Mouse (Mus musculus) erythroblast, embryonic 14.5 days (primary cell): ENCODE data around the gene Il18rap. TPM values are rescaled to one million over a fixed set of nuclear protein-coding genes. Genes with fewer than 3 reads are reported as not detected.

ENCODE experiments used
- H3K27me3 ChIP-seq: 2 replicates; pipeline ENCODE4 v1.6.1; 2012; ENCODE audit warnings: inconsistent platforms; ENCODE audit not compliant: control insufficient read depth
- H3K36me3 ChIP-seq: 2 replicates; pipeline ENCODE4 v1.6.1; 2012; ENCODE audit warnings: mild to moderate bottlenecking, inconsistent platforms; ENCODE audit not compliant: control insufficient read depth
- H3K4me1 ChIP-seq: 2 replicates; pipeline ENCODE4 v1.6.1; 2012; ENCODE audit warnings: inconsistent platforms; ENCODE audit not compliant: control insufficient read depth
- H3K4me3 ChIP-seq: replicated peaks from 2 replicates; pipeline ENCODE3; 2012; ENCODE audit warnings: moderate library complexity, mild to moderate bottlenecking, inconsistent platforms
- H3K9me3 ChIP-seq: 2 replicates; pipeline ENCODE4 v1.6.1; 2012; ENCODE audit warnings: low read length, inconsistent platforms, mixed read lengths; ENCODE audit not compliant: control insufficient read depth
- GATA1 ChIP-seq: IDR thresholded peaks from 2 replicates; pipeline ENCODE4 v1.6.1; 2012; ENCODE audit warnings: low read length, inconsistent platforms, mixed read lengths
- TAL1 ChIP-seq: IDR thresholded peaks from 3 replicates; pipeline ENCODE4 v1.6.1; 2012; ENCODE audit warnings: low read length, inconsistent platforms, mixed read lengths
- polyA plus RNA-seq: library from polyadenylated mRNA; stranded (reverse); fragments of >175 nt; gene quantifications from 2 replicates; pipeline ENCODE4 v1.2.3, GENCODE M21; 2012

Gene Il18rap
- polyA plus RNA-seq, 1 experiment, result 0.01 TPM

DNA sequence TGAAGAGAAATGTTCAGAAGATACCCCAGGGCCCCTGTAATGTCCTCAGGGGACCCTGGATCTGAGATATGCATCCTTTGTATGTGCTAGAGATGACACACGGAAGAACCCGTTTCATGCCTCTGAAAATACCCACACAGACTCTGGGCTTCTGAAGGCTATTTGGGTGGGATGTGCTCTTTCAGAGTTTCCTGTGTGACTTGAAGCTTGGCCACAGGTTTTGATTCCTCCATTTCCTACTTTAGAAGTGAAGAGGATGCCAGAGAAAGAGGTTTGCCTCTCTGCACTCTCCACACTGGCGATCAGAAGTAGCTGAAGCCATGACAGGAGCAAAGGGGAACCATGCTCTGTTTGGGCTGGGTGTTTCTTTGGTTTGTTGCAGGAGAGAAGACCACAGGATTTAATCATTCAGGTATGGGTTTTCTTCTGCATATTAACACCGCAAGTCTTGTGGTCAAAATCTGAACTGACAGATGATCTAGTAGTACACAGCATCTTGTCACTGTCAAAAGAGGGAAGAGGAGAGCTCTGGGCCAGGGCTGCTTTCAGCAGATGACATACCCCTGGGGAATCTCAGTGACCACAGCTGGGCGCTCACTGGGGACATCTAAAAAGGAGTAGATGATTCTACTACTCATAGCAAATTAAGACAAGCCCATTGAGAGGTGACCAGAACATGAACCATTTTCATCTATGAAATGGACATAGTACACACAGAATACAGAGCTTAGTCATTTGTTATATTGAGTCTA, 9.0 kb downstream of the Il18rap start:
- Histone ChIP-seq H3K9me3 (no peaks in the 10 kb centered on the region), H3K27me3 (no peaks in the 10 kb centered on the region), H3K4me3 (no peak overlapping the region), H3K4me1 (no peaks in the 10 kb centered on the region), H3K36me3 (no peaks in the 10 kb centered on the region)
- TF ChIP-seq GATA1, result no peak

DNA sequence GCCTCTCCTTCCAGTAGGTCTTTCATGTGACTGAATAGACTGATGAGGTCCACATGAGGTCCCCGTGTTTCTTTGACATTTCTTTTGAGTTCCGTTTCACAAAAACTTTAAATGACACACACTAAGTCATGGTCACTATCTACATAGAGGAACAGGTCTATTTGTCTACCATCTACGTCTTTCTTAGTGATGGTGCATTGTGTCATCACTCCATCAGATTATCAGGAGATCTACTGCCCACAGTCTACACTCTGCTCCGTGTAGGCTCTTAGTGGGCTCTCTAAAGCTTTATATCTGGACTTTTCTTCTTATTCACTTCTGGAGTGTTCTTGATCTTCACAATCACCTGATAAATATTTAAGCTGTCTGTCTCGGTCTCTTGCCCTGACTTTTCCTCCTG, 14.1 kb downstream of the Il18rap start:
- Histone ChIP-seq H3K27me3 (no peaks in the 10 kb centered on the region), H3K9me3 (no peaks in the 10 kb centered on the region), H3K4me1 (no peaks in the 10 kb centered on the region), H3K4me3 (no peak overlapping the region), H3K36me3 (no peaks in the 10 kb centered on the region)
- TF ChIP-seq TAL1, result no peak
- no peak for TF ChIP-seq GATA1

DNA sequence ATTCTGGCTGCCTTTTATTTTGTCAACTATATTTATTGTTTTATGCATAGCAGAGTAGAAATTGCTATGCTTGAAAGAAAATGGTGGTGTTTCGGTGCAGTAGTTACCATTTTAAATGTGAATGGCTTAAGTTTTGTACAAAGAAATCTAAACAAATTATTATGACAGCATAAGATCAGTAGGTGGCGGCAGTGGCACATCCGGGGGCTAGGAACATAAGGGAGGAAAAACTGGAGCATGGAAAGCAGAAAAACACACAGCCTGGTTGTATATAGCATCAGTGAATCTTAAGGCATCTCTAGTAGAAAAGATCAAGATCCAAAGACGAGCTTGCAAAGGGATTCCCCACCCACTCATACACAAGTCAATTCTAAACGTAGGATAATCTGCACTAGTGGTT, 22.4 kb downstream of the Il18rap start:
- Histone ChIP-seq H3K27me3 (no peaks in the 10 kb centered on the region), H3K36me3 (no peaks in the 10 kb centered on the region), H3K9me3 (no peaks in the 10 kb centered on the region), H3K4me3 (no peak overlapping the region), H3K4me1 (no peaks in the 10 kb centered on the region)
- TF ChIP-seq TAL1, result no peak
- no peak for TF ChIP-seq GATA1

DNA sequence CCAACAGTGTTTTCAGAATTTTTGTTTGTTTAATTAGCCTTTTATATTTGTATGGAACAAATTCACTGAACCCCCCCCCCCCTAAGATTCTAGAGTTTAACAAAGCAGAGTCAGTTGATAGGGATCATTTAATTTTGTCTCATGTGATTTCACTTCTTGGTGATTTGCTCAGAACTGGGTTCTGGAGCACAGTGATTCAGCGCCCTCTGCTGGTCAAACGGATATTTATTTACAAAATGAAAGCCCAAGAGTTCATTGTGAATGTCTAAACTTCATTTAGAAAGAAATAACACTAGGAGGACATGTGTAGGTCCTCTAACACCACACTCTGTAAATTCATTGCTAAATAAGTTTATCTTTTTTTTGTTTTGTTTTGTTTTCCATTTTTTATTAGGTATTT, 29.5 kb downstream of the Il18rap start:
- H3K27me3 ChIP-seq, result no peaks in the 10 kb centered on the region
- no peak for TF ChIP-seq TAL1
- TF ChIP-seq GATA1, result no peak
- no peak overlapping the region for H3K4me3 ChIP-seq
- H3K4me1 ChIP-seq, result no peaks in the 10 kb centered on the region
- no peaks in the 10 kb centered on the region for H3K36me3 ChIP-seq
- no peaks in the 10 kb centered on the region for H3K9me3 ChIP-seq

DNA sequence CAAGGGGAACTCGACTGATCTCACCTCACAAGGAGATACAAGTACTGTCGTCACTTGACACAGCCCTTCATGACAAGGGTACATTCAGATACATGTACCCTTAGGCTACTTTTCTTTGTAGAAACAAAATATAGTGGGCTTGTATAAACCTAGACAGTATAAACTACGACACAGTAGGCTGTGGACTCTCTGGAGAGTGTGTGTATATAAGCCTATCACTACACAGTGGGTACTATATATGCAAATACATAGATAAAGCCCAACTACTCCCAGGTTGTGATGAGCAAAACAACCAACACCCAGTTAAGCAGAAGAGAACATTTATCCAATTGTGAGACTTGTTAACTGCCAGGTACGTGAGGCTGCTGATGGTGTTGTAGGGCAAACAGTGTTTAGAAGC, 31.5 kb downstream of the Il18rap start:
- TF ChIP-seq GATA1, result no peak
- no peak for TF ChIP-seq TAL1
- H3K27me3 ChIP-seq, result no peaks in the 10 kb centered on the region
- no peak overlapping the region for H3K4me3 ChIP-seq
- no peaks in the 10 kb centered on the region for H3K9me3 ChIP-seq
- no peaks in the 10 kb centered on the region for H3K4me1 ChIP-seq
- H3K36me3 ChIP-seq, result no peaks in the 10 kb centered on the region

DNA sequence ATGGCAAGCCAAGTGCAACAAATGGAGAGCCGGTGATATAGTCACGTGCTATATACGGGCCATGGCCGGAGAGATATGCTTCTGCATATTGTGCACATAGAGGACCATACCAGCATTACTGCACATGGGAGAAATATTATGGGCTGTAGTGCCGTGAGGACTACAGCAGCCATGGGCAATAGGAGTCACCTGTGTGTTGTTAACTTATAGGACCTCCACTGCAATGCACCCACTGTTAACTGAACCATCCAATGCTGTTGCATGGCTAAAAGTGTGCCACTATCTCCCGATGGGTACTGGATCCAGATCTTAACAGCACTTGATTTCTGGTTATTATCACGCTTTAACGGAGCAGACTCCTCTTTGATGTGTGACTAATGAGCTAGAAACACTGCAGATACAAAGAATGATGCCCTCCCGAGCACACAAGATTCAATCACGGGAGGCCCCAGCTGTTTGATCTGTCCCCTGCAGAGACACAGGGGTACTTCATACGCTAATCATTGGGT, 32.0 kb downstream of the Il18rap start:
- Histone ChIP-seq H3K27me3 (no peaks in the 10 kb centered on the region), H3K4me1 (no peaks in the 10 kb centered on the region), H3K9me3 (no peaks in the 10 kb centered on the region), H3K36me3 (no peaks in the 10 kb centered on the region), H3K4me3 (no peak overlapping the region)
- TF ChIP-seq TAL1, result no peak
- TF ChIP-seq GATA1, result no peak

DNA sequence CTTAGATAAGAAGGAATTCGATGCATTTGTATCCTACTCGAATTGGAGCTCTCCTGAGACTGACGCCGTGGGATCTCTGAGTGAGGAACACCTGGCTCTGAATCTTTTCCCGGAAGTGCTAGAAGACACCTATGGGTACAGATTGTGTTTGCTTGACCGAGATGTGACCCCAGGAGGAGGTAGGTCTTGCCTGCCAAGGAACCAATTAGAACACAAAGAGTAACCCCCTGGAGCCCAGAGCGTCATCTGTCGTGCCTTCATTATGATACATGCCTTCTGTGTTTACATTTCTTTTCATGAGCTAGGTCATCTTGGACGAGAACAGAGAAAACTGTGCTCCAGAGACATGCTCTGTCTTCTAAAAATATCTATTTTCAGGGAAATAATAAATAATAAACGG, 32.6 kb downstream of the Il18rap start:
- no peaks in the 10 kb centered on the region for H3K36me3 ChIP-seq
- H3K4me1 ChIP-seq, result no peaks in the 10 kb centered on the region
- H3K27me3 ChIP-seq, result no peaks in the 10 kb centered on the region
- TF ChIP-seq TAL1 (no peak), GATA1 (no peak)
- H3K9me3 ChIP-seq, result no peaks in the 10 kb centered on the region
- H3K4me3 ChIP-seq, result no peak overlapping the region

DNA sequence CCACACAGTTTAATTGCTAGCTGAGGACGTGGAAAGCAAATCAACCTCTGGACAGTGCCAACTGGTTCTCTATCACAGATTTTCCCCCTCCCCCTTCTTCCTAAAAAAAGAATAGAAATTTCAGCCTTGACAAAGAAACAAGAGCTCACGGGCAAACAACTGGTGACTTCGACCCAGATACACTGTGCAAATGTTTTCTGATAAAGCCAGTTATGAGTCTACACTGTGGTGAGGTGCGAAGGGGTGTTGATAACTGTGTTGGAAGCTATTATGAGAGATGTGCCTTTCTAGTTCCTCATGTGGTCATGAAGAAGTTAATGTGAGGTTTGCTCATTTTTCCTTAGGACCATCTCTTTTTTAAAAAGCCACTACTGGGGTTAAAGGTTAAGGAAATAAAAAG, 54.2 kb downstream of the Il18rap start:
- Histone ChIP-seq H3K36me3 (no peaks in the 10 kb centered on the region), H3K27me3 (no peaks in the 10 kb centered on the region), H3K4me1 (no peaks in the 10 kb centered on the region), H3K9me3 (peaks cover 4% of the 10 kb centered on the region; the same call in 1 of the 2 replicates), H3K4me3 (no peak overlapping the region)
- TF ChIP-seq GATA1 (no peak), TAL1 (no peak)

DNA sequence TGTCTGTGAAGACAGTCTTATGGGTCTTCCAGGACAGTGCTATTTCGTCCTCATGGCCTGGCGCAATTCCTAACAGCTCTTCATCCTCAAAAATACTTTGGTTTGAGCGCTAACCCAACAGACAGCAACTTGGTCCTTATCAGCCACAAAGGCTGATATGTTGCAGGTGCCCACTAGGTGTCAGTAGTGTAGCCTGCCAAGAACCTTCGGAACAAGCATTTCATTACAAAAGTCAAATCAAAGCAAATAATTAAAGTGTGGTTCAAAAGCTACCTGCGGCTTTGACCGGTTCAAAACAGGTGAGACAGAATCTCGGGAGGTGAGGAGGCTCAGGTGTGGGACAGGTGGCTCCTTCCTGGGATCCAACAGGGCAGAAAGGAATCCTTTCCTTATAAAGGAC, 64.6 kb downstream of the Il18rap start, which contains the start of gene Slc9a4:
Gene Slc9a4 (plus strand): TSS at position 298 of the 400 bp plus-strand sequence.
- no peaks in the 10 kb centered on the region for H3K4me1 ChIP-seq
- H3K36me3 ChIP-seq, result no peaks in the 10 kb centered on the region
- H3K9me3 ChIP-seq, result no peaks in the 10 kb centered on the region
- no peak within 1 kb of the TSS for H3K4me3 ChIP-seq
- TF ChIP-seq GATA1, result no peak
- no peak for TF ChIP-seq TAL1
- H3K27me3 ChIP-seq, result 0 out of 2 replicates have a peak, but pooled peaks cover 2% of the 10 kb centered on the region

DNA sequence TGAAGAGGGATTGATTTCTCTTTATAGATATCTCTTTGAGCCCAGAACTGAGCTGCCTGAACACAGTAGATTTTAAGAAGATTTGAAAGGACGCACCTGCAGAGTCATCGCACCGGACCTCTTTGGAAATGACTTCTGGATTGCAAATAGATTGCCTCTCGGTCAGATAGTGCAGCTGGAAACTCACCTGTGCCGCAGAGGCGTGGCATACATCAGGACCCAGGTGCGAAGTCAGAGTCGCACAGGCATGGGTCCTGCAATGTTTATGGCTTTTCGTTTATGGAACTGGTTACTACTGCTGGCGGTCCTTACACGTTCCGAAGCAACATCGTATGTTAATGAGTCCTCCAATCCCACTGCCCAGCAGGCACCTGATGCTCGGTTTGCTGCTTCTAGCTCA, 65.1 kb downstream of the Il18rap start:
- H3K4me3 ChIP-seq, result no peak overlapping the region
- H3K4me1 ChIP-seq, result no peaks in the 10 kb centered on the region
- no peak for TF ChIP-seq GATA1
- no peak for TF ChIP-seq TAL1
- H3K27me3 ChIP-seq, result 0 out of 2 replicates have a peak, but pooled peaks cover 2% of the 10 kb centered on the region
- no peaks in the 10 kb centered on the region for H3K36me3 ChIP-seq
- no peaks in the 10 kb centered on the region for H3K9me3 ChIP-seq
